Mouse (Mus musculus) embryo, embryonic 10.5 days (tissue): ENCODE measurements around the gene Fan1.

Experiments used
- DNase-seq: peaks from one replicate; pipeline ENCODE4 v3.0.0-alpha.2; 2015; ENCODE audit warnings: low spot score

Fan1 gene

GRCm38 (mm10) chr7:64331309-64331708 is 42.6 kb downstream of the Fan1 start:
- no peak for DNase-seq

- DNase-seq: no peak
Observed at GRCm38 (mm10) chr7:64327486-64327885, 46.4 kb downstream of the Fan1 start.

- DNase-seq: peak; percentile 85
Observed at GRCm38 (mm10) chr7:64326892-64327291, 47.0 kb downstream of the Fan1 start.

GRCm38 (mm10) chr7:64321658-64322057 is 52.2 kb downstream of the Fan1 start:
- no peak for DNase-seq

- DNase-seq: no peak
Observed at GRCm38 (mm10) chr7:64321125-64321524, 52.8 kb downstream of the Fan1 start.

- DNase-seq: no peak
Observed at GRCm38 (mm10) chr7:64312811-64313210, 61.1 kb downstream of the Fan1 start.

- no peak for DNase-seq
Observed at GRCm38 (mm10) chr7:64310756-64311155, 63.1 kb downstream of the Fan1 start.

GRCm38 (mm10) chr7:64310241-64310640 is 63.7 kb downstream of the Fan1 start:
- DNase-seq: no peak
